Mouse (Mus musculus) liver, embryonic 14.5 days (tissue): ENCODE data around the gene Gm9736.

Source experiments
- CTCF ChIP-seq: IDR thresholded peaks from 2 replicates; pipeline ENCODE4 v1.5.1; 2016; ENCODE audit warnings: antibody characterized with exemption, low read depth, control low read depth
- EP300 ChIP-seq: IDR thresholded peaks from 2 replicates; pipeline ENCODE4 v1.6.1; 2016; ENCODE audit warnings: antibody characterized with exemption, low read depth

GRCm38 (mm10) chr10:77728280-77728679 lies 22.9 kb downstream of the Gm9736 start:
- TF ChIP-seq CTCF: no peak
- TF ChIP-seq EP300: no peak
